In genomic region chr15:84278091-84278490, GRCm38 (mm10) we compare ENCODE assay signal across 22 mouse cellular contexts. TPM values are rescaled to one million over a fixed set of nuclear protein-coding genes. Genes with fewer than 3 reads are reported as not detected.
DNase-seq lines count a peak whose midpoint lies in the region; ATAC-seq lines count a peak whose summit lies in the region.
"Had no signal": no experiment of that assay in that cellular context is flagged by ENCODE, and none has a peak within 500 bp of the region (broad histone marks: within the 10 kb centered on the region; RNA-seq: fewer than 3 reads in every experiment).

No protein-coding gene starts in this region.

- DNase-seq in kidney, adult 18-20 months: peak; percentile 54
- DNase-seq in kidney, postnatal 14 days: peak; percentile 72
- no peak for DNase-seq in lung, adult 18-20 months
- no peak for DNase-seq in cerebellum, adult 11-12 months
- DNase-seq: adrenal gland, adult 8-10 months; adrenal gland, postnatal 36 days; B cell, adult 2 months; cerebellum, adult 8-10 months; cerebellum, postnatal 25 days; gastrocnemius, postnatal 14 days; heart, postnatal 10 days; heart, postnatal 4 days had no signal

- peaks cover 17% of the 10 kb centered on the region for H3K4me1 ChIP-seq in hindbrain, embryonic 12.5 days
- H3K4me1 ChIP-seq in hindbrain, embryonic 16.5 days (ENCODE audit: control insufficient read depth, insufficient read depth, low read depth, low read length): no peaks in the 10 kb centered on the region
- H3K4me1 ChIP-seq in kidney, embryonic 15.5 days: peaks cover 16% of the 10 kb centered on the region; the same call in 1 of the 2 replicates
- no peaks in the 10 kb centered on the region for H3K4me1 ChIP-seq in heart, embryonic 11.5 days (ENCODE audit: control insufficient read depth, insufficient read depth, low read length)
- H3K4me1 ChIP-seq: forebrain, embryonic 12.5 days had no signal

- H3K27me3 ChIP-seq in hindbrain, embryonic 12.5 days: peaks cover 7% of the 10 kb centered on the region; the same call in 1 of the 2 replicates
- H3K27me3 ChIP-seq in hindbrain, embryonic 16.5 days (replicated peaks; ENCODE audit: control insufficient read depth, insufficient read depth, low read length): no peaks in the 10 kb centered on the region
- no peaks in the 10 kb centered on the region for H3K27me3 ChIP-seq in kidney, embryonic 15.5 days
- no peaks in the 10 kb centered on the region for H3K27me3 ChIP-seq in heart, embryonic 11.5 days (ENCODE audit: control insufficient read depth, insufficient read depth, low read length)
- H3K27me3 ChIP-seq: embryonic facial prominence, embryonic 13.5 days; forebrain, embryonic 12.5 days; hindbrain, embryonic 15.5 days had no signal

- peak overlapping the region; percentile 49; the same call in 1 of the 2 replicates for H3K27ac ChIP-seq in hindbrain, embryonic 12.5 days
- no peak overlapping the region for H3K27ac ChIP-seq in hindbrain, embryonic 16.5 days (ENCODE audit: low read depth, low read length)
- H3K27ac ChIP-seq in kidney, embryonic 15.5 days: peak overlapping the region; percentile 18; the same call in 1 of the 2 replicates
- H3K27ac ChIP-seq in heart, embryonic 11.5 days (ENCODE audit: low read depth, low read length): no peak overlapping the region
- H3K27ac ChIP-seq: embryonic facial prominence, embryonic 13.5 days; forebrain, embryonic 12.5 days; hindbrain, embryonic 15.5 days had no signal

- no peak overlapping the region for H3K9ac ChIP-seq in hindbrain, embryonic 12.5 days
- no peak overlapping the region for H3K9ac ChIP-seq in hindbrain, embryonic 16.5 days (ENCODE audit: low read depth, low read length)
- H3K9ac ChIP-seq in kidney, embryonic 15.5 days: no peak overlapping the region
- no peak overlapping the region for H3K9ac ChIP-seq in heart, embryonic 11.5 days (ENCODE audit: low read depth, low read length)
- H3K9ac ChIP-seq: embryonic facial prominence, embryonic 13.5 days; forebrain, embryonic 12.5 days; hindbrain, embryonic 15.5 days had no signal

- H3K4me2 ChIP-seq in hindbrain, embryonic 12.5 days (replicated peaks): no peak overlapping the region
- H3K4me2 ChIP-seq in hindbrain, embryonic 16.5 days (ENCODE audit: low read length): no peak overlapping the region
- no peak overlapping the region for H3K4me2 ChIP-seq in kidney, embryonic 15.5 days
- H3K4me2 ChIP-seq in heart, embryonic 11.5 days: no peak overlapping the region
- H3K4me2 ChIP-seq: embryonic facial prominence, embryonic 13.5 days; forebrain, embryonic 12.5 days; hindbrain, embryonic 15.5 days had no signal

- no peaks in the 10 kb centered on the region for H3K36me3 ChIP-seq in hindbrain, embryonic 12.5 days
- H3K36me3 ChIP-seq in hindbrain, embryonic 16.5 days (ENCODE audit: control insufficient read depth, insufficient read depth, low read length): no peaks in the 10 kb centered on the region
- no peaks in the 10 kb centered on the region for H3K36me3 ChIP-seq in kidney, embryonic 15.5 days
- peaks cover 16% of the 10 kb centered on the region for H3K36me3 ChIP-seq in heart, embryonic 11.5 days (ENCODE audit: control insufficient read depth, insufficient read depth, low read length)
- H3K36me3 ChIP-seq: embryonic facial prominence, embryonic 13.5 days; forebrain, embryonic 12.5 days; G1E; hindbrain, embryonic 15.5 days had no signal

- no peak for ATAC-seq in hindbrain, embryonic 12.5 days (ENCODE audit: low FRiP score)
- ATAC-seq in hindbrain, embryonic 16.5 days: no peak
- peak; percentile 73 for ATAC-seq in kidney, embryonic 15.5 days (replicated peaks; ENCODE audit: low FRiP score)
- ATAC-seq in heart, embryonic 11.5 days (replicated peaks; ENCODE audit: insufficient number of reproducible peaks, low FRiP score, low TSS enrichment): no peak
- ATAC-seq: CD4-positive, CD25-positive, alpha-beta regulatory T cell, adult 4 months; forebrain, embryonic 16.5 days had no signal

- H3K9me3 ChIP-seq in hindbrain, embryonic 12.5 days (replicated peaks): no peaks in the 10 kb centered on the region
- H3K9me3 ChIP-seq in hindbrain, embryonic 16.5 days (ENCODE audit: control insufficient read depth, low read length): no peaks in the 10 kb centered on the region
- H3K9me3 ChIP-seq in kidney, embryonic 15.5 days (replicated peaks): no peaks in the 10 kb centered on the region
- H3K9me3 ChIP-seq in heart, embryonic 11.5 days (replicated peaks; ENCODE audit: control insufficient read depth, low read length): no peaks in the 10 kb centered on the region
- H3K9me3 ChIP-seq: embryonic facial prominence, embryonic 13.5 days; forebrain, embryonic 12.5 days; hindbrain, embryonic 15.5 days had no signal

- 81% methylated on average over 7 of the region's 7 CpGs for WGBS in hindbrain, embryonic 12.5 days
- WGBS in hindbrain, embryonic 16.5 days: 67% methylated on average over 7 of the region's 7 CpGs
- WGBS in kidney, embryonic 15.5 days: 49% methylated on average over 7 of the region's 7 CpGs
- WGBS in heart, embryonic 11.5 days (ENCODE audit: insufficient replicate concordance): 88% methylated on average over 7 of the region's 7 CpGs

- no peak overlapping the region for H3K4me3 ChIP-seq in hindbrain, embryonic 12.5 days
- H3K4me3 ChIP-seq in hindbrain, embryonic 16.5 days (ENCODE audit: low read length): no peak overlapping the region
- H3K4me3 ChIP-seq in kidney, embryonic 15.5 days (replicated peaks): no peak overlapping the region
- no peak overlapping the region for H3K4me3 ChIP-seq in heart, embryonic 11.5 days (ENCODE audit: low read depth, low read length)
- H3K4me3 ChIP-seq: embryonic facial prominence, embryonic 13.5 days; forebrain, embryonic 12.5 days; hindbrain, embryonic 15.5 days had no signal

RNA-seq across cellular contexts. Expression of gene Parvg, which starts 45.7 kb away (rescaled TPM):
- polyA plus RNA-seq in hindbrain, embryonic 12.5 days (2016; fragmentation: Nextera tagmentation; extraction: Ambion mirVana): 1.1 and 1.5 TPM in 2 replicates
- polyA plus RNA-seq in hindbrain, embryonic 16.5 days (2015; fragmentation: Nextera tagmentation; extraction: Ambion mirVana): 1.4 TPM in 2 replicates
- polyA plus RNA-seq in kidney, embryonic 15.5 days (2015; fragmentation: Nextera tagmentation; extraction: Ambion mirVana): 1.4 and 2.2 TPM in 2 replicates
- 0.59 and 0.60 TPM in 2 replicates for polyA plus RNA-seq in heart, embryonic 11.5 days (2014; fragmentation: Nextera tagmentation; extraction: Ambion mirVana)

RNA-seq across cellular contexts. Expression of gene Parvb, which starts 46.2 kb away (rescaled TPM):
- polyA plus RNA-seq in hindbrain, embryonic 12.5 days (2016; fragmentation: Nextera tagmentation; extraction: Ambion mirVana): 5.0 and 6.5 TPM in 2 replicates
- polyA plus RNA-seq in hindbrain, embryonic 16.5 days (2015; fragmentation: Nextera tagmentation; extraction: Ambion mirVana): 4.3 and 4.8 TPM in 2 replicates
- polyA plus RNA-seq in kidney, embryonic 15.5 days (2015; fragmentation: Nextera tagmentation; extraction: Ambion mirVana): 3.8 and 4.7 TPM in 2 replicates
- 19.3 and 21.1 TPM in 2 replicates for polyA plus RNA-seq in heart, embryonic 11.5 days (2014; fragmentation: Nextera tagmentation; extraction: Ambion mirVana)

Comparison
In these comparisons a context has a peak if more than half of its experiments do, and no peak if none do; other contexts are left out.
1. H3K27ac ChIP-seq: peak in hindbrain, embryonic 12.5 days (single experiment) and kidney, embryonic 15.5 days (single experiment); none in hindbrain, embryonic 16.5 days (single experiment) and heart, embryonic 11.5 days (single experiment).
2. DNase-seq: peak in kidney, adult 18-20 months (single experiment) and kidney, postnatal 14 days (single experiment); none in lung, adult 18-20 months (0 of 2) and cerebellum, adult 11-12 months (single experiment).